Mouse (Mus musculus): ENCODE data around the gene Kantr.
"Not testable (repeated sequence)": the region's sequence is repeated elsewhere in the genome, so short reads cannot be mapped to it uniquely, and the experiment has no call there.

Gene Kantr

DNA sequence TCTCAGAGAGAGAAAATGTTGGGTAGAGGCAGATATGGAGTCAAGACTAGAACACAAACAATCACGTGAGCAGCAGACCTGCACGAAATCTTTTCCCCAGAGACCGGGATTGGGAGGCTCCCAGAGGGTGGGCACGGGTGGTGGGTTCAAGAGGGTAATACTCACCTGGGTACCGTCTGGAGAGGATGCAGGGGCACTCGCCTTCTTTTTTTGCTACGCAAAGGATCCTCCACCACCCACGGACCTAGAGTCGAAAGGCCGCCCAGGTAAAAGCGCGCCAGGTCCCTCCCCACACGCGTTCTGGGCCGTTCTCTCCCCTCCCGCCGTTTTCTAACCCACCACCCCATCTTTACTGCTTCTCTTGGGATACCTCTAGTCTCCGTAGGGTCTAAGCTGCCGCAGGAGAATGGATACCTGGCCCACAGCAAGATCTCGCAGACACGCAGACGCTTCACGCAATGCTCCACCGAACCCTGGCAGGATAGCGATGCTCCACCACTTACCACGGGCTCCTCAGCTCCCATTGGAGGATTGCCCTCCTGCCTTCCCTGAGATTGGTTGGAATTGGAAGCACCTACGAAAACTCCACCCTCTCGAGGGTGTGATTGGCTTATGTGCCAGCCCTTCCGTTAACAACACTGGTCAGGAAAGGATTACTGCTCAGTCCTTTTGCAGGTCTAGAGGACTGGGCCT is at the start of gene Kantr:
TSS of gene Kantr (minus strand) at position 500 of the 693 bp plus-strand sequence.
- peak; percentile 65 for DNase-seq (ENCODE audit: low spot score)

DNA sequence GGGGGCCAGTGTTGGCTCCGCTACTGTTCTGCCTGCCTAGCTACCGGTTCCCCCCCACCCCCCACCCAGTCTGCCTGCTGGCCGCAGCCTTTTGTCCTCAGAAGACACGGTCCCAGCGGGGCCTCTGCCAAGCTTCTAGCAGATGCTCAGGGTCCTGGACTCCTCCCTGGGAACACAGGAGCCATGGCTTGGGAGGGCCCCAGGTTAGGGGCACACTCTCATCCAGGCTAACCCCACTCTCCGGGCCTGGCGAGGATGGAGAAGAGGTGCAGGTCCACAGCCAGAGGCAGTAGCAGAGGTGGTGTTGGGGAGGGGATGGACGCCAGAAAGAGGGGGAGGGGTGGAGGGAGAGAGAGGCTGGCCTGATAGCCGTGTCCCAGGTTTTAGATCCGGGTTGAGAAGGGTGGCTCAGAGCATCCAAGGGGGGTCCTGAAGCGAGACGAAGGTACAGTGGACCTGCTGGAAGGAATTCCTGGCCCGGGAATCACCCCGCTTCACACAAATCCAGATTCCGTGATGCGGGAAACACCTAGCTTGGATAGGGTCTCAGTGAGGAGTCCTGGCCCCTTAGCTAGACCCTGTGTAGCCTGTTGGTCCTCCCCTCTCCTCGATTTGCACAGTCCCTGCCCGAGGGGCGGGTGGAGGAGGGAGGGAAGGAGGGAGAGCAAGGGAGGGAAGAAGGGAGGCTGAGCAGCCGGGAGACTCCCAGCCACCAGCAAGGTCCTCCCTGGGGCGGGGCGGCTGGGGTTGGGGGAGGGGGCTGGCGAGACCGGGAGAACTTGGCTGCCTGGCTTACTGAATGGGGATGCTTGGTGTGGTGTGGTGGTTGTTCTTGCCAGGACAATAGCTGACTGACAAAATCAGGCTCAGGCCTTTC is 41.3 kb upstream of the Kantr start, which contains the start of gene Gpr173:
TSS of gene Gpr173 (minus strand) at position 308 of the 877 bp plus-strand sequence.
- no peak for DNase-seq (ENCODE audit: low spot score)

DNA sequence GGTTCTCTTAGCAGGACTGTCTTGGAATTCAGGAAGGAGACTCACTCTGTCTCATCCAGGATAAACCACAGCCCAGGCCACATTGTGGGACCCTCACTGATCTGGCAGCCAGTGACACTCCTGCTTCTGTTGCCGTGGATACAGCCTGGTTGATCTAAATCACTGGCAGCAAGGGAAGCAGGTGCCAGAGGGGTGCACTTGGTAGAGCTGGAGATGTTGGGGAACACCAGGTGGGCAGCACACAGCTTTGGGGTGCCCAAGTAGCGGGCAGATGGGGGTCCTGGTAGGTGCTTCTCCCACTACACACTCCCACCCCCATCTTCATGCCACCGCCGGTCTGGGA is 40.7 kb upstream of the Kantr start:
- no peak for DNase-seq (ENCODE audit: low spot score)

DNA sequence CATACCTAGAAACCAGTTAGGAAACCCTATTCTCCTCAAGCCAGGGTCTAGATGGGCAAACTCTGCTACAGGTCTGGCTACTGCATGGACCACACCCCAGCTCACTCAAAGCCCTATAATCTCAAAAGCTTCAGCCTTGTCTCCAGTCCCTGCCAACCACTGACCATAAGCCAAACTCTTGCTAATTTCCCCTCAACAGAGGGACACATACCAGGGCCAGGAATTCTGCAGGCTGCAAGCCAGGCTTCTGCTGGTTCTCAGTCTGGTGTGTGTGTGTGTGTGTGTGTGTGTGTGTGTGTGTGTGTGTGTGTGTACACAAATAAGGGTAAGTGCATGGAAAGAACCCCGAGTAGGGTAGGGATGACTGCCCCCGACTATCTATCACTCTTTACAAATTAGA is 39.1 kb upstream of the Kantr start:
- no peak for DNase-seq (ENCODE audit: low spot score)

DNA sequence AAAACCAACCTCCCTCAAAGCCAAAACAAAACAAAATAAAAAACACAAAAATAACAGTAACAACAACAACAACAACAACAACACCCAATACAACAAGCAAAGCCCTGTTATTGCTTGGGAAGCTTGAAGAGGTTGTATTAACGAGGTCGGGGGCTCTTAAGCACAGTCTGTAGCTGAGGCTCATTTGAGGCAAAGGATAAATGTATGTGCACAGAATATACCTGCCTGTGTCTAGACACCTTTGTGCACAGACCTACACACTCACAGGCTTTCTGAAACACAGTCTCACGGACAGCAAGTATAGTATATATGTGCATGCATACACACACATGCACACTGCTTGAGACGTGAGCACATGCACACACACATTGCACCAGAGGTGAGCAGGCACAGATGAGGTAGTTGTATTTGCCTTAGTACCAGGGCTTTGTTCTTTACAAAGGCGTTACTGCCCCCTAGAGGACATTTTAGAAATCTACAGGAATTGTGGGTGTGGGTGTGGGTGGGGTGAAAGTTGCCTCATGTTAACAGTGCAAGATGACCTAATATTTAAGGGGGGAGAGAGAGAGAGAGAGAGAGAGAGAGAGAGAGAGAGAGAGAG is 25.4 kb upstream of the Kantr start:
- no peak for DNase-seq (ENCODE audit: low spot score)

DNA sequence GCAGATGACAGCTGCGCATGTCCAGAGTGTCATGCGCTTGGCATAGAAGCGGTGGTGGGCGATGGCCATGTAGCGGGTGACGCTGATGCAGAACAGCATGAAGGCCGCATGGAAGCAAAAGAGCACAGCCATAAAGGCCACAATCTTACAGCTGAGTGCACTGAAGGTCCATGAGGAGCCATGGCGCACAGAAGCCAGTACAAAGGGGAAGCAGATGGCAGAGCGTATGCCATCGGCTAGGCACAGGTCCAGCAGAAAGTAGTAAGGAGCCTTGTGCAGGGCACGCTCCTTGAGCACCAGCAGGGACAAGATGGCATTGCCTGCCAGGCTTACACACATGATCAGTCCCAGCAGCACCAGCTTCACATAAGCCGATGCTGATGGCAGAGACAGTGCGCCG is 19.7 kb upstream of the Kantr start:
- DNase-seq (ENCODE audit: low spot score) = no peak

DNA sequence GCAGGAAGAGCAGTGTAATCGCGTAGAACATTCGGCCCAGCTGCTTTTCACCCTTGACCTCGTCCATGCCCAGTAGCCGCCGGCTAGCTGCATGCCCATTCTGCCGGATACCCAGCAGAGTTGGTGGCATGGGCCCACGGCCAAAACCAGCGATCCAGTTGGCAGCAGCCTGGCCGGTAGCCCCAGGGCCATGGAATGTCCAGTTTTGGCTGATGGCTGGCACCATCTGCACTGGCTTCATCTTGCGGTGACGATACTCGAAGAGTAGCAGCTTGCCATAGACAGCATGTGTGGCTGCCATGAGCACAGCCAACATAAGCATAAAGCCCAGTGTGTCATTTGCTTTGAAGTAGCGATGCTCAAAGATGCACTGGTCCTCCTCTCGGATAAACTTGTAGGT is 19.3 kb upstream of the Kantr start:
- no peak for DNase-seq (ENCODE audit: low spot score)

DNA sequence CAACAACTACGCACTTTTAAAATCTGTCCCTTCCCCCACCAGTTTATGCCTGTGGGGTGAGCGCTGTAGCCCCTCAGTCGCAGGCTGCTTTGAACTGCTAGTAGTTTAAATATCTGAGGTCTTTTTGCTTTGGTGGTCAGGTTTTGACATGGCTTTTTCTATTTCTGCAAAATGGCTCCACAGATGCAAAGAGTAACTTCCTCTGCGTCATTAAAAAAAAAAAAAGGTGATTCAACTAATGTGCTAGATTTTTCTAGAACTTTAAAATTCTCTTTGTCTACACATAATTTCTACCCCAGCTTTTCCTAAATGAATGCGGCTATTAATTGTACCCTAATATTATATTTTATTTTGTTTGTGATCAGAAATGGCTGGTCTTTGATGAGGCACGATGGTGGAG is 15.6 kb upstream of the Kantr start:
- DNase-seq (ENCODE audit: low spot score) = no peak

DNA sequence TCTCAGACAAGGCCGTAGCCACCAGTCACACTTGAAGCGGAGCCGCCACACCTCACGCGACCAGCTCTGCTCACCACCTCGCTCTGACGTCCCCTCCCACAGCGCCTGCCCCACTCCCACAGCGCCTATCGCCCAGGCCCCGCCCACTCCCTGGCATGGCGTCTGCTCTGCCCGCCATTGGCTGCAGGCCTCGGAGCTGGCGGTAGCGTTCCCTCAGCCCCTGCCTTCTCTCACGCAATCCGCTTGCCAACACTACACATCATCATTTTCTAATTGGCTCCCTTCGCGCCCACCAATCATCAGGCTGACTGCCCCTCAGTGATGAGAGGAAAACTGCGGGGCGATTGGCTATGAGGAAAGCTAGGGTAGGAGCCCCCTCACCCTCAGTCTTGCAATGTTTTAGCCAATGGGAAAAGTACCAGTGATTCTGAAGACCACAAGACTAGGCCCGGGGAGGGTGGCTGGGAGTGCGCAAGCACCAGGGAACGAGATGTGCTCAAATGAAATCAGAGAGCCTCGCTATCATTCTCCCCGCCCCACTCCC is 15.1 kb upstream of the Kantr start, which contains the start of gene Tspyl2:
TSS of gene Tspyl2 (minus strand) at position 68 of the 544 bp plus-strand sequence.
- peak; percentile 89 for DNase-seq (ENCODE audit: low spot score)

DNA sequence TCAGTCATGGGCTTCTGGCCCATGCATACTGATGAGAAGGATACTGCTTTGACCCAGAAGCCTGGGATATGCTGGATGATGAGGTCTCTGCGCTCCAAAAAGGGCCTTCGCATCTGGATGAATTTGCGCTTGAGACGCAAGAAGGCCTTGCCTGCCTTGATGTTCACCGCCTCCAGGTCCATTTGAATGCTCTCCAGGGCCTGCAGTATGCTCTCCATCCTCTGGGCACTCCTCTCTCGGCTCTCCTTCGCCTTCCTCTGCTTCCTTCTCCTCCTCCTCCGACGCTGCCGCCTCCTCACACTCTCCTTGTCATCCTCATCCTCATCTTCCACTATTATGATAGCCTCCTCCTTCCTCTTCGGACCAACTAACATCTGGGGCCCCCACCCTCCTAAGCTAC is 14.2 kb upstream of the Kantr start:
- no peak for DNase-seq (ENCODE audit: low spot score)

DNA sequence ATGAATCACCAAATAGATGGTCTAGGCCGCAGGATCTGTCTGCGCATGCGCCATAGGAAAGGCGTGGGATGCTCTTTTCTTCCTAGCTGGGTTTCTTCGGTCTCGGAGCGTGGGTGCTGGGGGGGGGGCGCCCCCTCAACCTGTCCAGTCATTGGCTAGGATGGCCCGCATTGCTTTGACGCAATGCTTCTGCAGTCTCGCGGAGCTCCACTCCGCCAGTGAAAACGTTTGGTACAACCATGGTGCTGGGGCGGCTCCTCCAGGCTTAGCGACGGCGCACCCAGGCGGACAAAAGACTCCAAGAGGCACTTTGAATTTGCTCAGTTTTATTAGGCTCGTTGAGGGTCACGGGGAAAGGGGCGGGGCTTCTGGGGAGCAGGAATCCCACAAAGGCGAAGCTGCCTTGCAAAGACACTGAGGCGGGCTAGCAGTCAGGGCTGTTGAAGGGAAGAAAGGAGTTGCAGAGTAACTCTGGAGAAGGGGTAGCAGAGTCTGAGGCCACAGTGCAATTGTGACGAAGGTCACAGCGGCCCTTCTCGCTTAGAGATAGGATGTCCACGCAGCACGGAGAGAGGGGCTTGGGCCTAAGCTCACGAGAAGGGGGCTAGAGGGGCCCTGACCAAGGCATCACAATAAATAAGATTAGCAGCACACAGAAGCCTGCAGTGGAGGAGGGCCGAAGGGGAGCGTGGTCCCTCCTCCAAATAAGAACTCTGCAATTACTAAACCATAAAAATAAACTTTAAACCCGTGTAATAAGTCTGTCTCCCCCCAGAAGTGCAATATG is 9.4 kb upstream of the Kantr start:
- peak; percentile 73 for DNase-seq (ENCODE audit: low spot score)

DNA sequence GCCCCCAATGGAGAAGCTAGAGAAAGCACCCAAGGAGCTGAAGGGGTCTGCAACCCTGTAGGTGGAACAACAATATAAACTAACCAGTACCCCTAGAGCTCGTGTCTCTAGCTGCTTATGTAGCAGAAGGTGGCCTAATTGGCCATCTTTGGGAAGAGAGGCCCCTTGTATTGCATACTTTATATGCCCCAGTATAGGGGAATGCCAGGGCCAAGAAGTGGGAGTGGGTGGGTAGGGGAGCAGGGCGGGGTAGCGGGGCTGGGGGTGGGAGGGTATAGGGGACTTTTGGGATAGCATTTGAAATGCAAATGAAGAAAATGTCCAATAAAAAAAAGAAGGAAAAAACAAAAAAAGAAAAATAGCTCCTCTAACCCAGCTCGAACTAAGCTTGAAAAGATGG is 8.8 kb upstream of the Kantr start:
- not testable (repeated sequence) for DNase-seq (ENCODE audit: low spot score)

DNA sequence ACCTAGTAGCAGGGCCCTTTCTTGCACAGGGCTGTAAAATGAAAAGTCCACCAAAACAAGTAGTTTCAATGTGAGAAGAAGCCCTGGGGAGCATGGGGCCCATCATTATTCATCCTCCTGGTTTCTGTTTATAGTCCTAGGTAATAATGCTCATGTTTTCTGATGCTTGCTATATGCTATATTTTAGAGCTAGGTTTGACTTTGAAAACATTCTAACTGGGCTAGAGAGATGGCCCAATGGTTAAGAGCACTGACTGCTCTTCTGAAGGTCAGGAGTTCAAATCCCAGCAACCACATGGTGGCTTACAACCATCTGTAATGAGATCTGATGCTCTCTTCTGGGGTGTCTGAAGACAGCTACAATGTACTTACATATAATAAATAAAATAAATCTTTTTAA is 2.1 kb upstream of the Kantr start:
- DNase-seq (ENCODE audit: low spot score) = not testable (repeated sequence)

DNA sequence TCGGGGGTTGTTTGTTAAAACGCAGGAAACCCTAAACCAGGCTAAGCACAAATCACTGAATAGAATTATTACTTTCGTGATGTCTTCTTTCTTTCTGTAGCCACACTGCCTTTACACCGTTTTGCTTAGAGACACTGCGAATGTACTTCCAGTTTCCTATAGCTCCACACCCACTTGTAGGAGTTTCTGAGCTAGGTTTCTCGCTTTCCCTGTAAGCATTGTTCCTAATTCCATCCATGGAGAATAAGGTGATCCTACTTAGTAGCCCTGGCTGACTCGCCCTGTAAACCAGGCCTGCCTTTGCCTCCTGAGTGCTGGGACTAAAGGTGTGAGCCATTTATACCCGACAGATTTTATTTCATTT is 376 bp upstream of the Kantr start:
- DNase-seq (ENCODE audit: low spot score) = no peak

DNA sequence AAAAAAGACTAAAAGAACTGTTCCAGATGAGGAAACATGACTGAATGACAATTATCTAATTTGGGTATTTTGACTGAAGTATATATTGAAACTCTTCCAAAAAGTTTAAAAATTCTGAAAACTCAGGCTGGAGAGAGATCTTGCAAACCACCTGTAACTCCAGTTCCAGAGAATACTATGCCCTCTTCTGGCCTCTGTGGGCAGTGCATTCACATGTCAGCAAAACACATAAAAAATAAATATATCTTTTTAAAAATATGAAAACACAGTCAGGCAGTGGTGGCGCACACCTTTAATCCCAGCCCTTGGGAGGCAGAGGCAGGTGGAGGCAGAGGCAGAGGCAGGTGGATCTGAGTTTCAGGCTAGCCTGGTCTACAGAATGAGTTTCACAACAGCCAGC is 3.7 kb downstream of the Kantr start:
- no peak for DNase-seq (ENCODE audit: low spot score)

DNA sequence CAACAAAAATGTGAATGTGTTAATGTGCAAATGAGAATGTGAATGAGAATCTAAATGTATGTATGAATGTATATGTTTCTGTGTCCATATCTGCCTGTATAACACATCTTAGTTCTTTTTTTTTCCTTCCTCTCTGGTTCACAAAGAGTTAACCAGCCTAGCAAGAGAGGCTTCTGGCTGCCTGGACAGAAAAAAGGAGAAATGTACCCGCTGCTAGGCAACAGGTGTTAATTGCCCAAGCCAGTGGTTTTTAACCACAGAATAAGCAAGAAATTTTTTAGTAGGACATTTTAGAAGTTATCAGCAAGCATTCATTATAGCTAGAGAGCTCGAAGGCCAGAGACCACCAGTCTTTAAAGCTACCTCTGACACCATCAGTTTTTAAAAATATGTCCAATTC is 4.5 kb downstream of the Kantr start:
- no peak for DNase-seq (ENCODE audit: low spot score)

DNA sequence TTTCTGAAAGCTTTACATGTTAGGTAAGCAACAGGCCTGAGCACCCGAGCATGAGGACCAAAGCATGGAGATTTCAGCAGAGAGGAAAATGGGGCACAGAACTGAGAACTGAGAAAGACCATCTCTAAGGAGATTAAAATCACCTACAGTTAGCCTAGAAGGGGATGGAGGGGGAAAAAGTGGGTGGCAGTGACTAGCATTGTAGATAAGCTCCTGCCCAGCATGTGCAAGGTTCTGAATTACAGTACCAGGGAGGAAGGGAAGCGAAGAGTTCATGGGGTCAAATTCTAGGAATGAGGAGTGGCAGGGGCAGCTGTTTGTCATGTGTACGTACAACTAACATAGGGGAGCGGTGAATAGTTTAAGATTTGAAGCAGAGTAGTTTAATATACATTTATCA is 6.8 kb downstream of the Kantr start:
- no peak for DNase-seq (ENCODE audit: low spot score)

DNA sequence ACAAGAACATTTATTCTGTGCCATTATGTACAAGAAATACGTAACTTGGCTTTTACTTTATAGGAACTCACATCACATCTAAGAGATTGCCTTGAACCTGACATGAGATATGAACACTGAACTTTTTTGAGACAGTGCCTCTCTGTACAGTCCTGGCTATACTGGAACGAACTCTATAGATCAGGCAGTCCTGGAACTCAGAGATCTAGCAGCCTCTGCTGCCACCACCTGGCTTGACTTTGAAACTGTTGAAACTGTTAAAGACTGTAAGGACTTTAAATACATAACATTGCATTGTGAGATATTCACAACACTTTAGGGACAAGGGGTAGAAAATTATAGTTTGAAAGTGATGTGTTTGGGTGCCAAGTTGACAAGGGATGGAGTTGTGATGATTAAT is 19.4 kb downstream of the Kantr start:
- no peak for DNase-seq (ENCODE audit: low spot score)

DNA sequence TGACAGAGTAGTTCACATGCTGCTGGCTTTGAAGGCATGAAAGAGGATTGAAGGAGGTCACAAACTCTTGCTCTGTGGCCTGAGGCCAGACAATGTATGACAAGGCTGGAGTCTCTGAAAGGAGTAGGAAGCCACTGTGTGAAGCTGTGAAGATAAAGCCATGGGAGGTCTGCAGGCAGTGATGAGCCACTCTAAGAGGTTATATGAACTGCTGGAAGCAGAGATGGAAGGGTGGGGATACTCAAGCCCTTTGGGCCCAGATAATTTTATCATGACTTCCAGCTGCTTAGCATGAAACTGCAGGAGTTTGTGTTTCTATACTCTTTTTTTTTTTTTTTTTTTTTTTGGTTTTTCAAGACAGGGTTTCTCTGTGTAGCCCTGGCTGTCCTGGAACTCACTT is 19.9 kb downstream of the Kantr start:
- DNase-seq (ENCODE audit: low spot score) = no peak

DNA sequence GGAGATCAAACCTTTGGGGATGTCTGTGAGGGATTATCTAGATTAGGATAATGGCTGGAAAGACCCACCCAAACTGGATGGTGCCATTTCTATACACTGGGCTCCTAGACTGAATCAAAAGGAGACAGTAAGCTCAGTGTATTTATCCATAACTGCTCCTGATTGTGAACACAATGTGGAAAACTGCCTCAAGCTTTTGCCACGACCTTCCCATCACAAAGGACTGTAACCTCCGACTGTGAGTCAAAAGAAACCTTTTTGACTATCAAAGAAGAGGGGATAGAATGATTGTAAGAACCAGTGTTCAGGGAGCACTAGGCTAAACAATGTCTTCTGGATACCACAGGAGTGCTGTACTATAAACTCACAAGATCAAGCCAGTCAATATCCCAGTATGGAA is 21.1 kb downstream of the Kantr start:
- no peak for DNase-seq (ENCODE audit: low spot score)

DNA sequence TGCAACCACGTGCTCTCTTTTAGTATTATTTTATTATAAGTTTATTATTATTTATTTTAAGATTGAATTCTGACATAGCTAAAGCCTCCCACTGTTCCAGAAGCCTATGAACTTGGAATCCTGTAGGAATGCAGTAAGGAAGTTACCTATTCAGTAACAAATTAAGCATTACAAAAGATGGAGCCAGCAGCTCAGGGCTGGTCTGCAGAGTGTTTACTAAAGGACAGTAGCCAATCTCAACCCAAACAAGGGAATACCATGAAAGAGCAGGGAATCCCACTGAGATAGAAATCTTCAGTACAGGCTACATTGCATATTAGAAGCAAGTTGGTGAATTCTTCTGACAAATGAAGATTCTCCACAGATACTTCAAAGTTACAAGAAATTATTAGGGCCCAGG is 40.3 kb downstream of the Kantr start:
- not testable (repeated sequence) for DNase-seq (ENCODE audit: low spot score)

DNA sequence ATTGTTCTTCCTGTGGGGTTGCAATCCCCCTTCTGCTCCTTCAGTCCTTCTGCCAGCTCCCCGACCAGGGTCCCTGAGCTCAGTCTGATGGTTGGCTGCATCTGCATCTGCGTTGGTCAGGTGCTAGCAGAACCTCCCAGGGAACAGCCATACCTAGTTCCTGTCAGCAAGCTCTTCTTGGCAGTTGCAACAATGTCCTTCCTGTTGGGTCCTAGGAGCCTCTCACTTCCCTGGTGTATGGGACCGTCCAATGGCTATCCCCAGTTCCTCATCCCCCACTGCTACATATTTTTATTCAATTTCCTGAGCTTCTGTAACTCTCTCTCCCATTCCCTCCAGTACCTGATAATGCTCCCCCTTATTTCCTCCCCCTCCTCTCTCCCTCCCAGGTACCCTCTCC is 42.5 kb downstream of the Kantr start:
- no peak for DNase-seq (ENCODE audit: low spot score)
